Mouse (Mus musculus) liver, embryonic 14.5 days (tissue): Measurements from ENCODE around the gene F13a1.

Experiments used
- CTCF ChIP-seq: IDR thresholded peaks from 2 replicates; pipeline ENCODE4 v1.5.1; 2016; ENCODE audit warnings: antibody characterized with exemption, low read depth, control low read depth
- EP300 ChIP-seq: IDR thresholded peaks from 2 replicates; pipeline ENCODE4 v1.6.1; 2016; ENCODE audit warnings: antibody characterized with exemption, low read depth

GRCm38 (mm10) chr13:37025996-37026579, 24.0 kb downstream of the F13a1 start:
- TF ChIP-seq CTCF (no peak), EP300 (no peak)
